Mouse (Mus musculus): ENCODE data around the gene 1810009A15Rik. TPM values are rescaled to one million over a fixed set of nuclear protein-coding genes. Genes with fewer than 3 reads are reported as not detected.

The 1810009A15Rik gene
- polyA plus RNA-seq (2015; fragmentation: Nextera tagmentation; extraction: Ambion mirVana), result 35.4 and 39.2 TPM in 2 replicates

- Histone ChIP-seq H3K4me3 (ENCODE audit: low read depth, low read length) (peak within 1 kb of the TSS; percentile 71), H3K4me2 (ENCODE audit: low read length) (peak within 1 kb of the TSS; percentile 90), H3K4me1 (ENCODE audit: control insufficient read depth, insufficient read depth, low read length) (peaks cover 24% of the 10 kb centered on the region), H3K27me3 (ENCODE audit: control insufficient read depth, insufficient read depth, low read depth, low read length) (no peaks in the 10 kb centered on the region), H3K36me3 (ENCODE audit: control insufficient read depth, insufficient read depth, low read length) (no peaks in the 10 kb centered on the region), H3K27ac (ENCODE audit: low read length) (peak within 1 kb of the TSS; percentile 88), H3K9me3 (replicated peaks; ENCODE audit: control insufficient read depth, low read length, poor library complexity, severe bottlenecking) (no peaks in the 10 kb centered on the region), H3K9ac (ENCODE audit: low read depth, low read length) (peak within 1 kb of the TSS; percentile 70)
- peak; percentile 95 for ATAC-seq
- under 1% methylated on average over 58 of the region's 58 CpGs for WGBS
Measured at GRCm38 (mm10) chr19:8888511-8889385, at the start of gene 1810009A15Rik, which contains the start of gene Gm49416. Gene 1810009A15Rik (plus strand): TSS chr19:8888853. Gene Gm49416 (plus strand): TSS chr19:8888926.

- peaks cover 11% of the 10 kb centered on the region for H3K4me1 ChIP-seq (ENCODE audit: control insufficient read depth, insufficient read depth, low read length)
- H3K27ac ChIP-seq (ENCODE audit: low read length), result peak within 1 kb of the TSS; percentile 95
- peaks cover 11% of the 10 kb centered on the region for H3K36me3 ChIP-seq (ENCODE audit: control insufficient read depth, insufficient read depth, low read length)
- WGBS, result 24% methylated on average over 11 of the region's 11 CpGs
- H3K27me3 ChIP-seq (ENCODE audit: control insufficient read depth, insufficient read depth, low read depth, low read length), result no peaks in the 10 kb centered on the region
- peak within 1 kb of the TSS; percentile 92 for H3K9ac ChIP-seq (ENCODE audit: low read depth, low read length)
- peak within 1 kb of the TSS; percentile 67 for H3K4me3 ChIP-seq (ENCODE audit: low read depth, low read length)
- H3K9me3 ChIP-seq (replicated peaks; ENCODE audit: control insufficient read depth, low read length, poor library complexity, severe bottlenecking), result no peaks in the 10 kb centered on the region
- peak; percentile 93 for ATAC-seq
- H3K4me2 ChIP-seq (ENCODE audit: low read length), result peak within 1 kb of the TSS; percentile 87
Measured at GRCm38 (mm10) chr19:8839103-8839907, 49.3 kb upstream of the 1810009A15Rik start, which contains the start of gene Gng3. Gene Gng3 (minus strand): TSS chr19:8839194.

GRCm38 (mm10) chr19:8839908-8840791 is 48.5 kb upstream of the 1810009A15Rik start:
- 10% methylated on average over 29 of the region's 29 CpGs for WGBS
- H3K27ac ChIP-seq (ENCODE audit: low read length), result peak overlapping the region; percentile 95
- H3K9me3 ChIP-seq (replicated peaks; ENCODE audit: control insufficient read depth, low read length, poor library complexity, severe bottlenecking), result no peaks in the 10 kb centered on the region
- peaks cover 5% of the 10 kb centered on the region for H3K36me3 ChIP-seq (ENCODE audit: control insufficient read depth, insufficient read depth, low read length)
- H3K27me3 ChIP-seq (ENCODE audit: control insufficient read depth, insufficient read depth, low read depth, low read length), result no peaks in the 10 kb centered on the region
- H3K4me2 ChIP-seq (ENCODE audit: low read length), result peak overlapping the region; percentile 87
- ATAC-seq, result peak; percentile 36
- peak overlapping the region; percentile 67 for H3K4me3 ChIP-seq (ENCODE audit: low read depth, low read length)
- peak overlapping the region; percentile 92 for H3K9ac ChIP-seq (ENCODE audit: low read depth, low read length)
- peaks cover 11% of the 10 kb centered on the region for H3K4me1 ChIP-seq (ENCODE audit: control insufficient read depth, insufficient read depth, low read length)

- Histone ChIP-seq H3K27ac (ENCODE audit: low read length) (peak overlapping the region; percentile 95), H3K4me1 (ENCODE audit: control insufficient read depth, insufficient read depth, low read length) (peaks cover 11% of the 10 kb centered on the region), H3K9ac (ENCODE audit: low read depth, low read length) (peak overlapping the region; percentile 92), H3K27me3 (ENCODE audit: control insufficient read depth, insufficient read depth, low read depth, low read length) (no peaks in the 10 kb centered on the region), H3K36me3 (ENCODE audit: control insufficient read depth, insufficient read depth, low read length) (peaks cover 7% of the 10 kb centered on the region), H3K4me2 (ENCODE audit: low read length) (peak overlapping the region; percentile 87), H3K9me3 (replicated peaks; ENCODE audit: control insufficient read depth, low read length, poor library complexity, severe bottlenecking) (no peaks in the 10 kb centered on the region), H3K4me3 (ENCODE audit: low read depth, low read length) (peak overlapping the region; percentile 67)
- WGBS, result 91% methylated on average over 7 of the region's 7 CpGs
- ATAC-seq, result no peak
Measured at GRCm38 (mm10) chr19:8841012-8841411, 47.6 kb upstream of the 1810009A15Rik start.

GRCm38 (mm10) chr19:8842961-8843360 is 45.7 kb upstream of the 1810009A15Rik start:
- Histone ChIP-seq H3K4me1 (ENCODE audit: control insufficient read depth, insufficient read depth, low read length) (peaks cover 11% of the 10 kb centered on the region), H3K27ac (ENCODE audit: low read length) (no peak overlapping the region), H3K4me2 (ENCODE audit: low read length) (no peak overlapping the region), H3K9ac (ENCODE audit: low read depth, low read length) (no peak overlapping the region), H3K36me3 (ENCODE audit: control insufficient read depth, insufficient read depth, low read length) (peaks cover 19% of the 10 kb centered on the region), H3K27me3 (ENCODE audit: control insufficient read depth, insufficient read depth, low read depth, low read length) (no peaks in the 10 kb centered on the region), H3K9me3 (replicated peaks; ENCODE audit: control insufficient read depth, low read length, poor library complexity, severe bottlenecking) (no peaks in the 10 kb centered on the region), H3K4me3 (ENCODE audit: low read depth, low read length) (no peak overlapping the region)
- 87% methylated on average over 6 of the region's 6 CpGs for WGBS
- ATAC-seq, result no peak

- Histone ChIP-seq H3K27me3 (ENCODE audit: control insufficient read depth, insufficient read depth, low read depth, low read length) (no peaks in the 10 kb centered on the region), H3K4me3 (ENCODE audit: low read depth, low read length) (no peak overlapping the region), H3K27ac (ENCODE audit: low read length) (no peak overlapping the region), H3K4me1 (ENCODE audit: control insufficient read depth, insufficient read depth, low read length) (peaks cover 11% of the 10 kb centered on the region), H3K4me2 (ENCODE audit: low read length) (no peak overlapping the region), H3K36me3 (ENCODE audit: control insufficient read depth, insufficient read depth, low read length) (peaks cover 28% of the 10 kb centered on the region), H3K9ac (ENCODE audit: low read depth, low read length) (peak overlapping the region; percentile 39; the same call in 1 of the 2 replicates), H3K9me3 (replicated peaks; ENCODE audit: control insufficient read depth, low read length, poor library complexity, severe bottlenecking) (no peaks in the 10 kb centered on the region)
- WGBS, result 53% methylated on average over 5 of the region's 5 CpGs
- no peak for ATAC-seq
Measured at GRCm38 (mm10) chr19:8844371-8845129, 44.1 kb upstream of the 1810009A15Rik start.

- no peaks in the 10 kb centered on the region for H3K27me3 ChIP-seq (ENCODE audit: control insufficient read depth, insufficient read depth, low read depth, low read length)
- no peak overlapping the region for H3K9ac ChIP-seq (ENCODE audit: low read depth, low read length)
- 0 out of 2 replicates have a peak, but pooled peaks cover 2% of the 10 kb centered on the region for H3K4me1 ChIP-seq (ENCODE audit: control insufficient read depth, insufficient read depth, low read length)
- no peak for ATAC-seq
- no peak overlapping the region for H3K27ac ChIP-seq (ENCODE audit: low read length)
- no peaks in the 10 kb centered on the region for H3K9me3 ChIP-seq (replicated peaks; ENCODE audit: control insufficient read depth, low read length, poor library complexity, severe bottlenecking)
- H3K36me3 ChIP-seq (ENCODE audit: control insufficient read depth, insufficient read depth, low read length), result peaks cover 25% of the 10 kb centered on the region
- no peak overlapping the region for H3K4me3 ChIP-seq (ENCODE audit: low read depth, low read length)
- H3K4me2 ChIP-seq (ENCODE audit: low read length), result no peak overlapping the region
- 80% methylated on average over 5 of the region's 5 CpGs for WGBS
Measured at GRCm38 (mm10) chr19:8848356-8848755, 40.3 kb upstream of the 1810009A15Rik start.
